ENCODE assay signal across 11 mouse cellular contexts in genomic region chr7:130170144-130170543, GRCm38 (mm10).
"Had no signal": no experiment of that assay in that cellular context is flagged by ENCODE, and none has a peak within 500 bp of the region (broad histone marks: within the 10 kb centered on the region; RNA-seq: fewer than 3 reads in every experiment).

No protein-coding gene starts in this region.

- H3K9ac ChIP-seq: liver, embryonic 15.5 days; midbrain, embryonic 15.5 days; neural tube, embryonic 12.5 days had no signal

- H3K36me3 ChIP-seq: liver, embryonic 15.5 days had no signal

- H3K9me3 ChIP-seq: liver, embryonic 15.5 days; midbrain, embryonic 15.5 days; neural tube, embryonic 12.5 days had no signal

- ATAC-seq: midbrain, embryonic 15.5 days had no signal

- H3K4me2 ChIP-seq: liver, embryonic 11.5 days; liver, embryonic 15.5 days; midbrain, embryonic 11.5 days; midbrain, embryonic 15.5 days; neural tube, embryonic 12.5 days had no signal

- H3K27ac ChIP-seq: kidney, postnatal 0 days; liver, embryonic 15.5 days; macrophage; midbrain, embryonic 15.5 days; neural tube, embryonic 12.5 days had no signal

- H3K4me1 ChIP-seq: liver, embryonic 15.5 days; megakaryocyte, embryonic 14.5 days; midbrain, embryonic 15.5 days had no signal

- DNase-seq: kidney, adult 2 months; left cerebral cortex, postnatal 4 days; lung, postnatal 10 days had no signal

- H3K4me3 ChIP-seq: liver, embryonic 15.5 days; megakaryocyte, embryonic 14.5 days; midbrain, embryonic 15.5 days; neural tube, embryonic 12.5 days had no signal

- H3K27me3 ChIP-seq: liver, embryonic 15.5 days; megakaryocyte, embryonic 14.5 days; neural tube, embryonic 12.5 days had no signal
